Mouse (Mus musculus) CH12.LX (cell line): ENCODE measurements around the gene Uspl1. TPM values are rescaled to one million over a fixed set of nuclear protein-coding genes. Genes with fewer than 3 reads are reported as not detected.

Experiments
- DNase-seq: peaks from one replicate; pipeline ENCODE4 v3.0.0-alpha.2; 2013; ENCODE audit errors: extremely low read depth
- H3K27ac ChIP-seq: 2 replicates; pipeline ENCODE4 v1.5.1; 2012; ENCODE audit warnings: low read depth, mild to moderate bottlenecking, control low read depth, moderate library complexity; ENCODE audit not compliant: insufficient read depth
- H3K27me3 ChIP-seq: replicated peaks from 2 replicates; pipeline ENCODE3; 2012; ENCODE audit warnings: inconsistent platforms
- H3K36me3 ChIP-seq, 2 experiments: replicated peaks in 1 of 2; 2 replicates each; pipeline versions ENCODE3 to v1.6.1; 2012; ENCODE audit warnings: inconsistent platforms in 1 of 2, low read length in 1 of 2, mild to moderate bottlenecking in 1 of 2, mixed read lengths in 1 of 2, moderate library complexity in 1 of 2; ENCODE audit not compliant: control insufficient read depth in 1 of 2, insufficient read depth in 1 of 2
- H3K4me1 ChIP-seq, 2 experiments: 2 replicates each; pipeline ENCODE4 v1.6.1; 2012; ENCODE audit warnings: inconsistent platforms in 1 of 2, moderate library complexity in 1 of 2; ENCODE audit not compliant: insufficient read depth in 2 of 2, control insufficient read depth in 1 of 2
- H3K4me2 ChIP-seq: 2 replicates; pipeline ENCODE4 v1.6.1; 2012; ENCODE audit warnings: low read depth, mild to moderate bottlenecking, control low read depth; ENCODE audit not compliant: poor library complexity, insufficient read depth, severe bottlenecking
- H3K4me3 ChIP-seq, 3 experiments: fragments of 150-350 bp in 1 of 3; sonication (generic) in 1 of 3; replicated peaks in 1 of 3; 2 replicates each; pipeline versions ENCODE3 to v1.5.1; 2011 to 2012; ENCODE audit warnings: low read depth in 2 of 3, low read length in 2 of 3, mild to moderate bottlenecking in 2 of 3, moderate library complexity in 2 of 3, control low read depth in 1 of 3, improper control_type of control experiment in 1 of 3, inconsistent platforms in 1 of 3, mixed read lengths in 1 of 3; ENCODE audit not compliant: poor library complexity in 1 of 3
- H3K79me2 ChIP-seq: replicated peaks from 2 replicates; pipeline ENCODE4 v1.6.1; 2012; ENCODE audit warnings: mild to moderate bottlenecking, moderate library complexity; ENCODE audit not compliant: control insufficient read depth, poor library complexity, insufficient read depth, severe bottlenecking; ENCODE audit errors: extremely low read depth
- H3K9ac ChIP-seq: 2 replicates; pipeline ENCODE4 v1.6.1; 2012; ENCODE audit warnings: low read depth, mild to moderate bottlenecking, control low read depth, moderate library complexity; ENCODE audit not compliant: insufficient read depth
- H3K9me3 ChIP-seq: replicated peaks from 2 replicates; pipeline ENCODE3; 2012; ENCODE audit warnings: low read length, inconsistent platforms, mixed read lengths
- BHLHE40 ChIP-seq: IDR thresholded peaks from 2 replicates; pipeline ENCODE4 v1.6.1; 2011; ENCODE audit warnings: mild to moderate bottlenecking, low read depth, low read length, improper control_type of control experiment
- E2F4 ChIP-seq: IDR thresholded peaks from 2 replicates; pipeline ENCODE4 v1.6.1; 2011; ENCODE audit warnings: low read depth, low read length, improper control_type of control experiment; ENCODE audit not compliant: insufficient replicate concordance
- ELF1 ChIP-seq: IDR thresholded peaks from 2 replicates; pipeline ENCODE4 v1.6.1; 2014; ENCODE audit warnings: low read depth, mild to moderate bottlenecking, inconsistent platforms, low read length, improper control_type of control experiment
- EP300 ChIP-seq: IDR thresholded peaks from 2 replicates; pipeline ENCODE4 v1.6.1; 2011; ENCODE audit warnings: low read length, improper control_type of control experiment
- GABPA ChIP-seq: IDR thresholded peaks from 2 replicates; pipeline ENCODE4 v1.6.1; 2012; ENCODE audit warnings: low read depth, low read length, improper control_type of control experiment, inconsistent platforms; ENCODE audit not compliant: insufficient replicate concordance
- MAFK ChIP-seq: IDR thresholded peaks from 2 replicates; pipeline ENCODE4 v1.6.1; 2011; ENCODE audit warnings: low read length, improper control_type of control experiment; ENCODE audit not compliant: insufficient replicate concordance
- MAZ ChIP-seq: IDR thresholded peaks from 2 replicates; pipeline ENCODE4 v1.6.1; 2012; ENCODE audit warnings: low read depth, mild to moderate bottlenecking, inconsistent platforms, low read length, improper control_type of control experiment, moderate library complexity
- MXI1 ChIP-seq: IDR thresholded peaks from 2 replicates; pipeline ENCODE4 v1.6.1; 2011; ENCODE audit warnings: mild to moderate bottlenecking, low read depth, low read length, improper control_type of control experiment
- NELFE ChIP-seq: IDR thresholded peaks from 2 replicates; pipeline ENCODE4 v1.6.1; 2011; ENCODE audit warnings: low read depth, low read length, improper control_type of control experiment
- NRF1 ChIP-seq: IDR thresholded peaks from 2 replicates; pipeline ENCODE4 v1.6.1; 2014; ENCODE audit warnings: low read depth, mild to moderate bottlenecking, inconsistent platforms, low read length, improper control_type of control experiment, moderate library complexity
- PAX5 ChIP-seq: IDR thresholded peaks from 2 replicates; pipeline ENCODE4 v1.6.1; 2012; ENCODE audit warnings: low read length, inconsistent platforms, mixed read lengths
- RAD21 ChIP-seq: IDR thresholded peaks from 2 replicates; pipeline ENCODE4 v1.6.1; 2011; ENCODE audit warnings: low read depth, mild to moderate bottlenecking, low read length, improper control_type of control experiment, moderate library complexity
- TBP ChIP-seq: conservative IDR thresholded peaks from 2 replicates; pipeline ENCODE4 v1.6.1; 2011; ENCODE audit warnings: low read depth, low read length, improper control_type of control experiment
- USF1 ChIP-seq: IDR thresholded peaks from 2 replicates; pipeline ENCODE4 v1.6.1; 2014; ENCODE audit warnings: low read depth, mild to moderate bottlenecking, inconsistent platforms, low read length, improper control_type of control experiment
- USF2 ChIP-seq: conservative IDR thresholded peaks from 2 replicates; pipeline ENCODE4 v1.6.1; 2011; ENCODE audit warnings: low read depth, low read length, improper control_type of control experiment
- ZC3H11A ChIP-seq: IDR thresholded peaks from 2 replicates; pipeline ENCODE4 v1.6.1; 2012; ENCODE audit warnings: low read depth, mild to moderate bottlenecking, inconsistent platforms, low read length, improper control_type of control experiment
- ZKSCAN1 ChIP-seq: IDR thresholded peaks from 2 replicates; pipeline ENCODE4 v1.6.1; 2012; ENCODE audit warnings: low read depth, inconsistent platforms, low read length, improper control_type of control experiment, borderline replicate concordance
- dilution Hi-C: fragments of 300-500 bp; cut with MboI; formaldehyde crosslinking; loops from 2 replicates; pipeline ENCODE4 v1.14.3; 2020; ENCODE audit warnings: low sequenced_read_pairs; ENCODE audit not compliant: extremely low pct_unique_long_range_greater_than_20kb, extremely low pct_ligation_motif_present
- in situ Hi-C: fragments of 300-500 bp; cut with MboI; formaldehyde crosslinking; loops from 3 replicates; pipeline ENCODE4 v1.14.3; 2019; ENCODE audit warnings: low sequenced_read_pairs, low pct_ligation_motif_present, low pct_unique_long_range_greater_than_20kb, mixed read lengths
- polyA plus RNA-seq: library from polyadenylated mRNA; unstranded; fragments of >175 nt; gene quantifications from 2 replicates; pipeline ENCODE4 v1.2.1, GENCODE M21; 2012; ENCODE audit warnings: low read depth; ENCODE audit not compliant: insufficient read length
- total RNA-seq, 2 experiments: library from RNA; depleted of rRNA; stranded (reverse); fragments of 300-350 nt in 1 of 2; fragments of >200 nt in 1 of 2; gene quantifications; 2 replicates each; pipeline ENCODE4 v1.2.3; 2012 to 2014

Gene Uspl1
- total and polyA plus RNA-seq, 3 experiments = 37.9 to 41.6 (median 40.2) TPM

GRCm38 (mm10) chr5:149160469-149160868, 23.7 kb upstream of the Uspl1 start:
- H3K4me2 ChIP-seq = no peak overlapping the region
- no peak overlapping the region for H3K4me3 ChIP-seq
- no peaks in the 10 kb centered on the region for H3K9me3 ChIP-seq
- no peaks in the 10 kb centered on the region for H3K79me2 ChIP-seq
- dilution Hi-C loops (no loop called here), in situ Hi-C loops (no loop called here)
- H3K27me3 ChIP-seq = no peaks in the 10 kb centered on the region
- no peak overlapping the region for H3K27ac ChIP-seq
- peaks cover 4 to 35% of the 10 kb centered on the region in 2 experiments; a peak in 3 of 4 replicates for H3K4me1 ChIP-seq
- H3K9ac ChIP-seq = no peak overlapping the region
- TF ChIP-seq USF2 (no peak), ZKSCAN1 (no peak)
- no peaks in the 10 kb centered on the region for H3K36me3 ChIP-seq
- peak; percentile 29 for DNase-seq

- in situ Hi-C loops = no loop called here
- H3K4me3 ChIP-seq = no peak overlapping the region
- TF ChIP-seq USF2 (no peak), NRF1 (peak; percentile 50; the same call in 1 of the 2 replicates), USF1 (no peak), ZC3H11A (no peak), MAFK (no peak), MAZ (no peak), BHLHE40 (peak; percentile 23; the same call in 1 of the 2 replicates), ELF1 (no peak), NELFE (no peak), MXI1 (no peak), TBP (no peak), EP300 (no peak), RAD21 (no peak), E2F4 (no peak), GABPA (no peak), PAX5 (no peak)
- TF ChIP-seq, all 38 proteins: peak for 2
- H3K36me3 ChIP-seq = no peaks in the 10 kb centered on the region
- H3K9me3 ChIP-seq = no peaks in the 10 kb centered on the region
- 0 out of 2 replicates have a peak overlapping the region, but pooled peaks have one; percentile 24 for H3K4me2 ChIP-seq
- H3K27me3 ChIP-seq = no peaks in the 10 kb centered on the region
- H3K9ac ChIP-seq = no peak overlapping the region
- no peak overlapping the region for H3K27ac ChIP-seq
- H3K79me2 ChIP-seq = no peaks in the 10 kb centered on the region
- peak; percentile 53 for DNase-seq
- peaks cover 4 to 35% of the 10 kb centered on the region in 2 experiments; a peak in 3 of 4 replicates for H3K4me1 ChIP-seq
- dilution Hi-C loops = no loop called here
Observed at GRCm38 (mm10) chr5:149162890-149163289, 21.3 kb upstream of the Uspl1 start.
